Mouse (Mus musculus): ENCODE results near the gene RPS10-NUDT3.

RPS10-NUDT3 gene

GRCm38 (mm10) chr17:27575116-27575776 lies 59.8 kb downstream of the RPS10-NUDT3 start:
- in situ Hi-C loops (cut with MseI, MboI): no loop called here

GRCm38 (mm10) chr17:27574470-27575115 lies 60.4 kb downstream of the RPS10-NUDT3 start:
- in situ Hi-C loops (cut with MseI, MboI): no loop called here

GRCm38 (mm10) chr17:27573772-27574320 lies 61.2 kb downstream of the RPS10-NUDT3 start:
- in situ Hi-C loops (cut with MseI, MboI): no loop called here

GRCm38 (mm10) chr17:27571315-27571714 lies 63.7 kb downstream of the RPS10-NUDT3 start:
- in situ Hi-C loops (cut with MseI, MboI): no loop called here

- in situ Hi-C loops (cut with MseI, MboI): no loop called here
These were observed 66.8 kb downstream of the RPS10-NUDT3 start for GRCm38 (mm10) chr17:27568228-27568627.

- in situ Hi-C loops (cut with MseI, MboI): no loop called here
These were observed 69.1 kb downstream of the RPS10-NUDT3 start for GRCm38 (mm10) chr17:27565942-27566267.

- in situ Hi-C loops (cut with MseI, MboI): no loop called here
These were observed 69.7 kb downstream of the RPS10-NUDT3 start, which contains the start of gene AI413582 for GRCm38 (mm10) chr17:27565163-27565941. TSS of gene AI413582 (minus strand) at chr17:27565756.

- in situ Hi-C loops (cut with MseI, MboI): no loop called here
These were observed 70.4 kb downstream of the RPS10-NUDT3 start for GRCm38 (mm10) chr17:27564391-27565162.

- in situ Hi-C loops (cut with MseI, MboI): no loop called here
These were observed 71.2 kb downstream of the RPS10-NUDT3 start for GRCm38 (mm10) chr17:27563771-27564244.

- in situ Hi-C loops (cut with MseI, MboI): no loop called here
These were observed 73.1 kb downstream of the RPS10-NUDT3 start for GRCm38 (mm10) chr17:27561809-27562526.

- in situ Hi-C loops (cut with MseI, MboI): no loop called here
These were observed 74.0 kb downstream of the RPS10-NUDT3 start for GRCm38 (mm10) chr17:27560926-27561480.

- in situ Hi-C loops (cut with MseI, MboI): no loop called here
These were observed 75.4 kb downstream of the RPS10-NUDT3 start for GRCm38 (mm10) chr17:27559596-27559995.

GRCm38 (mm10) chr17:27558845-27559244 lies 76.2 kb downstream of the RPS10-NUDT3 start:
- in situ Hi-C loops (cut with MseI, MboI): no loop called here

- in situ Hi-C loops (cut with MseI, MboI): no loop called here
These were observed 76.9 kb downstream of the RPS10-NUDT3 start for GRCm38 (mm10) chr17:27557927-27558661.

GRCm38 (mm10) chr17:27557181-27557926 lies 77.7 kb downstream of the RPS10-NUDT3 start:
- in situ Hi-C loops (cut with MseI, MboI): no loop called here

GRCm38 (mm10) chr17:27556315-27557011 lies 78.6 kb downstream of the RPS10-NUDT3 start, which contains the start of gene Hmga1:
TSS of gene Hmga1 (plus strand) at chr17:27556497.
- in situ Hi-C loops (cut with MseI, MboI): no loop called here

GRCm38 (mm10) chr17:27555512-27556172 lies 79.4 kb downstream of the RPS10-NUDT3 start:
- in situ Hi-C loops (cut with MseI, MboI): no loop called here

GRCm38 (mm10) chr17:27555075-27555511 lies 79.9 kb downstream of the RPS10-NUDT3 start:
- in situ Hi-C loops (cut with MseI, MboI): no loop called here

All from mouse trophoblast stem cell (cell line).